Mouse (Mus musculus) NIH3T3 (cell line): Measurements from ENCODE around the gene Shank2.

Experiments
- DNase-seq: peaks from one replicate; pipeline ENCODE4 v3.0.0-alpha.2; 2012; ENCODE audit warnings: low read depth

Gene Shank2

DNA sequence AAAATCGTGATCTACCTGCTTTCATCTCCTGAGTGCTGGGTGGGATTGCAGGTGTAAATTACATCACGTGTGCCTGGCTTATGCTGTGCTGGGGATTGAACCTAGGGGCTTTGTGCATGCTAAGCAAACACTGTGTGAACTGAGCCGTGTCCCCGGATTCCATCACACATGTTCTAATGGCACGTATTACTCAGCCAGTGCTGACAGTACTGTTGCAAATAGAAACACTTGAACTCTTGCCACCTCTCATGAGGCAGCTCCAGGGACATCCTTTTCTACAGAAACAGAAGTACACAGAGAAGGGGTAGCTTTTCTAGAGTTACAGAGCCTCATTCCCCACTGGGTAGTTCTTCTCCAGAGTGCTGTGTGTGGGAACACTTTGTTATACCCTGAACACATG lies 168.5 kb downstream of the Shank2 start:
- DNase-seq, result no peak

DNA sequence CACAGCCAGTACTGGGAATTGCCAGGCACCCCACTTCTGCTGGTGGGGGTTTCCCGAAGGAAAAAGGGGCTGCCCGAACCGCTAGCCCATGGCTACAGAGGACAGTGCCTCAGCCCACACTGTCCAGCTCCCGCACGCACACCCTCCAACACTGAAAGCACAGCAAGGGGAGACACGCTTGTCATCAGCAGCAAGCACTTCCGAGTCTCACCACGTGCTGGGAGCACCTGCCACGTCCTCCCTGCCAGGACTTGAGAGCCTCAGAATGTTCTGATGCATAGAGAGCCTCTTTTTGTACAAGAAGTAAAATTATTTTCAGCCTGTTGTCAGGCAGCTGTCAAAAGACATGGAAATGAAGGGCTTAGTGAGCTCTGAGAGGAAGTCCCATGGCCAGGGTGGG lies 169.0 kb downstream of the Shank2 start:
- no peak for DNase-seq

DNA sequence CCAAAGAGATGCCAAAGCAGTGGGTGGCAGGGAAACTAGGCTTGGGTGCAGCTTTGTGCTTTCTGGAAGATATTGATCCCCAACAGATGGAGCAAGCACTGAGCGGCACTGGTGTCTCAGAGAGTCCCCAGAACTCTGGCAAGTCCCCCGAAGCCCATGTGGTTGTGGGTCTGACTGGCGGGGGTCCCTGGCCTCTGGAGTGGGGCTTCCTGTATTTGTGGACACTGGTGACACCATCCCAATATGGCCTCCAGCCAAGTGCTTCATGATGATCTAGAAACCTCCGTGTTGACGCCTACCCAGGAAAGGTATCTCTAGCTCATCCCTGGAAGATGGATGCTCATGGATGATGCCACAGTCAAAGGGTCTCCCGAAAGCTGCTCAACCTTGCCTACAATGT lies 172.1 kb downstream of the Shank2 start:
- no peak for DNase-seq

GRCm38 (mm10) chr7:144174329-144174728 lies 172.6 kb downstream of the Shank2 start:
- DNase-seq, result no peak

- no peak for DNase-seq
Observed at GRCm38 (mm10) chr7:144175025-144175424, 173.3 kb downstream of the Shank2 start.

GRCm38 (mm10) chr7:144175481-144176233 lies 173.9 kb downstream of the Shank2 start:
- DNase-seq, result no peak

- DNase-seq, result no peak
Observed at GRCm38 (mm10) chr7:144176234-144176730, 174.6 kb downstream of the Shank2 start.

GRCm38 (mm10) chr7:144179436-144179835 lies 177.7 kb downstream of the Shank2 start:
- DNase-seq, result no peak

DNA sequence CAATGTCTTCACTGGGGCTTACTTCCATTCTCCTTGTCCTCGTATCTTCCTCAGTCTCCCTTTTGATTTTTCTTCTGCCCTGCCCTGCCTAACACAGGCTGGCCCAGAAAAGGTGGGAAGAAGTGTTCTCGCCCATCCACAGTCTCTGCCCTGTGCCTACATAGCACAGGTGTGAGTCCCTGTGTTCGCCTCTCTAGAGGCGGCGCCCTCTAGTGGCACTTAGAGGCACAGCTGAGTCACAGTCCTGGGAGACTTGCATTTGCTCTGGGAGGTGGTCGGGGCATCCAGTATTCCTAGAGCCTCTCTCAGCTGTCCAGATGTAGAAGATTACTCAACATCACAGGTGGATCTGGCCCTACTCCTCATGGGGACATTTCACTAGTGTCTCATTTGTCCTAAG lies 179.2 kb downstream of the Shank2 start:
- DNase-seq, result peak; percentile 61

GRCm38 (mm10) chr7:144187869-144188430 lies 186.2 kb downstream of the Shank2 start:
- DNase-seq, result no peak

- no peak for DNase-seq
Observed at GRCm38 (mm10) chr7:144189446-144189845, 187.7 kb downstream of the Shank2 start.

- DNase-seq, result no peak
Observed at GRCm38 (mm10) chr7:144198491-144198890, 196.8 kb downstream of the Shank2 start.

- no peak for DNase-seq
Observed at GRCm38 (mm10) chr7:144202017-144202682, 200.4 kb downstream of the Shank2 start.

- no peak for DNase-seq
Observed at GRCm38 (mm10) chr7:144204290-144204689, 202.6 kb downstream of the Shank2 start.

DNA sequence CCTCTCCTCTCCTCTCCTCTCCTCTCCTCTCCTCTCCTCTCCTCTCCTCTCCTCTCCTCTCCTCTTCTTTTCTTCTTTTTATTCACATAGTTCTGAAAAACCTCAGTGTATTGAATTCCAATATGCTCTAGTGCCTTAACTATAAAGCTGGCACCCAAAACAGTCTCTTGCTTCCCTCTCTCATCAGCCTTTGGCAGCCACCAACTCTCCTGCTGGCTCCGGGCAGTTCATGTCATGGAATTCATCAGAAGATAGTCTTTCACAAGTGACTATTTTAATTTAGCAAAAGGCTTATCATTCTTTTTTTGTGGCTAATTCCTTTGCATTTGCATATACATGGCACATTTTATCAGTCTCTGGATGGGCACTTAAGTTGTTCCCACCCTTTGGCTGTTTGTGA lies 203.4 kb downstream of the Shank2 start:
- DNase-seq, result no peak

GRCm38 (mm10) chr7:144205837-144206236 lies 204.1 kb downstream of the Shank2 start:
- DNase-seq, result no peak

- DNase-seq, result no peak
Observed at GRCm38 (mm10) chr7:144206254-144206653, 204.5 kb downstream of the Shank2 start.

DNA sequence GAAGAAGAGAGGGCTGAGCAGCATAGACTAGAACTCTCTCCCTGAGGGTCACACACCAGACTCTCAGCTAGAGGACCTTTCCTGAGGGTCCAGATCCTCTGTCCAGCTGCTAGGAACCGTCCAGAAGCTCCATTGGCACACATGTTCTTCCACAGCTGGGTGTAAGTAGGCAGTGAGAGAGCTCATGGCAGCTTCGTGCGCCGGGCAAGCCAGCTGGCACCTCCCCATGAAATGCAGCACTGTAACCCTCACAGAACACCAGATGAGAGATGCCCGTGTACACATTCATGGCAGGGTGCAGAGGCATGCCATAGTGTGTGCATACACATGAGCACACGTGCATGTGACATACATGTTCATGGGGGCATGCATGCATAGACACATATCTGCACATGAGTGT lies 205.4 kb downstream of the Shank2 start:
- no peak for DNase-seq

GRCm38 (mm10) chr7:144207849-144208248 lies 206.1 kb downstream of the Shank2 start:
- DNase-seq, result peak; percentile 45

- no peak for DNase-seq
Observed at GRCm38 (mm10) chr7:144208628-144209027, 206.9 kb downstream of the Shank2 start.

DNA sequence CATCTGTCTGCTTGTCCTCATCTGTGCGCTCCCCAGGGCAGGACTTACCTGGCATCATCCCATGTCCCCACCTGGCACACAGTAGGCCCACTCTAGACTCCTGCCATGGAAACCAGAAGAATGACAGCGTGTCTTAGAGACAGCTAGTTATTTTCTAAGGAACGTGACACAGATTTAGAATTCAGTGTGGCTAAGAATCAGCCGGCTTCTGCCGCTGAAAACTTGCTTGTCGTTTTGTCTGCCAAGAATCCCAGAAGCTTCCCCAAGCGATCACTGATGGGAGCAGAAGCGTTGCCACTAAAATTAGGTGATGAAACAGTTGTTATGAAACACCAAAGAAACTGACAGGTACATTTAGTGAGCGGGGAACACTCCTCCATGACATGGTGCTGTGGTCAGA lies 208.8 kb downstream of the Shank2 start:
- no peak for DNase-seq

GRCm38 (mm10) chr7:144212694-144213093 lies 211.0 kb downstream of the Shank2 start:
- no peak for DNase-seq

DNA sequence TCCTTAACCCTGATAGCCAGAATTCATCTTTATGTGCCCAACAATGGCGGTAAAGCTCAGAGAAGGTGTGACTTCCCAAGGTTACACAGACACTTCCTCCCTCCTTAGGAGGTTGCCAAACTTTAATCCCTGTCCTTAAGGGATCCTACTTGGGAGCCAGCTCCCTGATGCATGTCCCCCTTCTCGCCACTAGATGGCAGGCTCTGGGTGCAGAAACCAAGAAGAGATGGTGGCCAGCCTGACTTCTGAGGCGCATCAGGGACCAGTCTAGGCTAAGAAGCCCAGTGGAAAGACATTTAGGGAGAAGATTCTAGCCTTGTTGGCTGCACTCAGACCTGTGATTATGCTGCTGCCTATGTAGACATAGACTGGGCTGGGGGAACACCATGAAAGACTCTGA lies 215.5 kb downstream of the Shank2 start:
- peak; percentile 85 for DNase-seq
